Mouse (Mus musculus) bone marrow macrophage, adult 2 months (primary cell): ENCODE results near the gene Slc31a1.

ENCODE experiments used
- CTCF ChIP-seq: IDR thresholded peaks from 2 replicates; pipeline ENCODE4 v1.5.1; 2012; ENCODE audit warnings: low read depth, mild to moderate bottlenecking, low read length, moderate library complexity
- POLR2A ChIP-seq: IDR thresholded peaks from 2 replicates; pipeline ENCODE4 v1.6.1; 2012; ENCODE audit warnings: mild to moderate bottlenecking, low read depth, low read length, borderline replicate concordance

DNA sequence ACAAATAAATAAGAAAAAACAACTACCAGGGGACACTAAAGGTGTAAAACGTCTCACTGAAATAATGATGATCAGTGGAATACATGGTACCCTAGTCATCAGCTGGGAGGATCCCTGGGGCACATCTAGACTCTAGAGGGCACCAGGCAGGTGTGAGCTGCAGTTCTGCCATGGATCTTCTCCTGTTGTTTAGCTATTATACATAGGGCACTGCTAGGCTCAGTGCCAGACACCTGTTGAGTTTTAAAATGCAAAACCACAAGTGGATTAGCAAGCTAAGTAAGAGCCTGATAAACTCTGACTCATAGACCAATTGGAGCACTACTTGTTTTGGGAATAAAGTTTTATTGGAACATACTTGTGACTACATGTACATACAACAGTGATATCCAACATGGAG lies 42.2 kb upstream of the Slc31a1 start:
- no peak for TF ChIP-seq POLR2A
- TF ChIP-seq CTCF = no peak
